Mouse (Mus musculus) left cerebral cortex, postnatal 14 days (tissue): ENCODE measurements at regions not wholly inside any gene's neighbourhood (a gene's known extent, or its start where the extent isn't known, plus 50 kb on each side); places are given as distances from the start of the nearest gene placed in this dataset.
"Not testable (repeated sequence)": the region's sequence is repeated elsewhere in the genome, so short reads cannot be mapped to it uniquely, and the experiment has no call there.

Experiments used
- DNase-seq, 2 experiments: peaks; one replicate each; pipeline ENCODE4 v3.0.0; 2021 to 2022; ENCODE audit warnings: low spot score in 2 of 2, mixed read lengths in 1 of 2
- intact Hi-C: fragments of 180-260 bp; cut with DNase I; formaldehyde crosslinking; loops from one replicate; pipeline ENCODE4 v1.15.1; 2025

DNA sequence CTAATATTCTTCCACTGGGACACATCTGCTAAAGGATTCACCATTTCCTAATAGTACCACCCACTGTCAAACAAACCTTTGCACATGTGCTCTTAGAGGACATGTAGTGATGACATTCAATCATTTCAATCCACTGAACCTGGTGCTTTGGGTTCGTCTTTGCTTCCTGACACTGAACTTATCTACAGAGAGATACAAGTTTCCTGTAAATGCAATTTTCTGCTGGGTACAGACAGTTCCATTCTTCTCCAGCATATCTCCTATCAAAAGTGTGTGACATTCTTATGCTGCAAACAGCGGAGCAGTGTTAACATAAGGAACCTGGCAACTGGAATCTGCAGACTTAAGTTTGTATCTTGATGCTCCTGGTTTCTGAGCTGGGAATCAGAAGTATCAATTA lies 805.8 kb downstream of the Diaph3 start:
- intact Hi-C loops: no loop called here

GRCm38 (mm10) chr14:86329176-86329575 lies 811.9 kb downstream of the Diaph3 start:
- intact Hi-C loops: no loop called here

More for the DNA sequence above, 805.8 kb downstream of the Diaph3 start:
- DNase-seq: no peak

DNA sequence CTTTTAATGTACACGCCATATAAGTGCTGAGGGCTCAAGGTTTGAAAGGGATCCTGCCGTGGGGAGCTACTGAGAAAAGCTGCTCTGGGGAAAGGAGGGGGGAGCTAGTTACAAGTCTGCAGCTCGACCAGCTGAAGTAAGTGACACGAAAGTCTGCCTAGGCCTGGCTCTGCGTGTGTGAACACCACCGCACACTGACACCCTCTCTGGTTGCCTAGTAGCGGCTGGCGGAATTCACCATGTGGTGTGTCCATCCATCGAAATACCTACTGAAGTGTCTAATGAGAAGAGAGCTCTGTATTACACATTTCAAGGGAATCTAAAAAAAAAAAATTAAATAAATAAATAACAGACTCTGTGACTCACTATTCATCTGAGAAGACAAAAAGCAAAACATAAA lies 813.4 kb downstream of the Diaph3 start:
- intact Hi-C loops: no loop called here
- peak; percentile 37 to 61 for DNase-seq

More at GRCm38 (mm10) chr14:86329176-86329575, 811.9 kb downstream of the Diaph3 start:
- DNase-seq: no peak

GRCm38 (mm10) chr14:86322365-86322764 lies 818.7 kb downstream of the Diaph3 start:
- DNase-seq: no peak
- intact Hi-C loops: no loop called here

DNA sequence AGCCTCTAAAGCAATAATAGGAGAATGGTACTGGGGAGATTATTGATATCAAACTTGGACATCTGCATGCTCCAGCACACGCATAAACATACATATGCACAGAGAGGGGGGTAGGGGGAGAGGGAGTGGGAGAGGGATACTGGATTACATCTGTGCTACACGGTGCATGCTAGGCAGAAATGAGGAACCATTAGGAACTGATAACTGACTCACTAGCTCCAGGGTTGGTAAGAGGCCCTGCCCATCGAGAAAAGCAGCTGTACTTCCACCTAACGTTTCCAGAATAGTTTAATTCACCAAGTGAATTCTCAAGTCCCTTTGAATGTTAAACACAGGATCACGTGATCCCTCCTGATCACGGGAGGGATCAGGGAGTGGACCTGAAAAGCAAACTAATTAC lies 825.1 kb downstream of the Diaph3 start:
- intact Hi-C loops: no loop called here
- no peak for DNase-seq

- DNase-seq: no peak
- intact Hi-C loops: loop anchor here (10.0 kb wide), 1 partner anchor 364 kb away; no protein-coding TSS in a partner anchor
These were observed 832.0 kb downstream of the Diaph3 start for GRCm38 (mm10) chr14:86308949-86309543.

DNA sequence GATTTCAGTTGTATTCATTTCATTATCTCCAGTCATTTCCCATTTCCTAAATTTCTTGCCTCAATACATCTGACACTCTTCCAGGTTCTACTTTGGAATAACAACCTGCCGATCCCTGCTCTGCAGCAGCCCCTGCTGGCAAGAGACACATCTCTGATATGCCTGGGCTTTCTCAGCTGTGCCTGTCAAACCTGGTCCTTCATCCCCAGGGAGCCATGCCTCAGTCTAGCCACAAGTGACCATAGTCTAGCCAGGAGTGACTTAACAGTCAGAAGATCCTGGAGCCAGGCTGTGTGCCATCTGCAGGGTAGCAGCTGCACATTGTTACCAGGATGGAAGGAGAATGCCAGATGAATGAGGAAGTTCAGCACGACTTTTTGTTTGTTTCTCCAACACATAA lies 833.2 kb downstream of the Diaph3 start:
- DNase-seq: peak; percentile 43 to 70
- intact Hi-C loops: loop anchor here (10.0 kb wide), 1 partner anchor 363 kb away; no protein-coding TSS in a partner anchor

- intact Hi-C loops: loop anchor here (10.0 kb wide), 1 partner anchor 357 kb away; no protein-coding TSS in a partner anchor
- no peak for DNase-seq
These were observed 839.4 kb downstream of the Diaph3 start for GRCm38 (mm10) chr14:86301666-86302065.

DNA sequence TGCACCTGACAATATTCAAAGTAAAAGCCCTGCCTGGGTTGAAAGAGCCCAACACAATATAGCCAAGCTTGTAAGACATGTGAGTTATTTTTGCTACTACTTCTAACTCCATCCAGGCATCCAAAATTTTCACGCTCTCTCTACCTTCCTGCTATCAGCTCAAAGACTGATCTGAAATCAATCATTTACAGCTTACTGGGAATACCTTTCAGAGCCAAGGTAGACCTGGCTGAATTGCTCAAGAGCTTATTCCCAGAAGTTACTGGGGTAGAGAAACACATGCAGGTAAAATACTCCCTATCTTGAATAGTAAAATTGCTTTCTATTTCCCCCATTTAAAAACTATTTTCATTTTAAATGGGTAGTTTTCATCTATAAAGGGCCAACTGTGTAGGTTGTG lies 840.2 kb downstream of the Diaph3 start:
- DNase-seq: no peak
- intact Hi-C loops: loop anchor here (10.0 kb wide), 1 partner anchor 356 kb away; no protein-coding TSS in a partner anchor

DNA sequence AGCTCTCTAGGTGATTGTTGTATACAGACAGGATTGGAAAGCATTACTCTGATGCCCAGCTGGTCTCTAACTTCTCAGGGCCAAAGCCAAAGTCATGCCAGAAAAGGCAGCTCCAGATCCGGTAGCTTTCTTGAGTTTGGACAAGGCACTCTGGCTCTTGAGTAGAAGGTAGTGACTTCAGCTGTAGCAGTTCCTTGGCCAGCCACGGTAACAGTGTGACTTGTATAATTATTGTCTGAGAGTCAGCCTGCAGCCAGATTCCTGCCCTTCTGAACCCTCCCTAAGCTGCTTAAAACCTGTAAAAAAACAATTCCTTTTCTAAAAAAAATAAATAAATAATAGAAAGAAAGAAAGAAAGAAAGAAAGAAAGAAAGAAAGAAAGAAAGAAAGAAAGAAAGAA lies 843.0 kb downstream of the Diaph3 start:
- DNase-seq: no peak
- intact Hi-C loops: no loop called here

DNA sequence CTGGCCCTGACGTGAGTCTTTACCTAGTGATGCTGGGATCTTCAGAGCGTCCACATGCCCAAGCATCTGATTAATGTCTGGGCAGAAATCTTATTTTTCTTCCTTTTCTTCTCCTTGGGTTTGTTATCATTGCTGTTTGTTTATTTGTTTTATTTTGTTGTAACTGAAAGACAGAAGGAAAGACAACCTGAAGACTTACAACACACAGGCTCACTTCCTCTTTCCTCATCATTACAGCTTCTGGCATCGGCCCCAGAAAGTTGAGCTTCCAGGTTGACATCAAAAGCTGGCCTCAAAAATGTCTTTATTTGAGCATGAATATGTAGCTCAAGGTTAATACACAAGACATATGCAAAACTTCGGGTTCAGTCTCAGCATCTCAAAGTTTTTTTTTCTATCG lies 846.4 kb downstream of the Diaph3 start:
- DNase-seq, intact Hi-C loops: not testable (repeated sequence)

DNA sequence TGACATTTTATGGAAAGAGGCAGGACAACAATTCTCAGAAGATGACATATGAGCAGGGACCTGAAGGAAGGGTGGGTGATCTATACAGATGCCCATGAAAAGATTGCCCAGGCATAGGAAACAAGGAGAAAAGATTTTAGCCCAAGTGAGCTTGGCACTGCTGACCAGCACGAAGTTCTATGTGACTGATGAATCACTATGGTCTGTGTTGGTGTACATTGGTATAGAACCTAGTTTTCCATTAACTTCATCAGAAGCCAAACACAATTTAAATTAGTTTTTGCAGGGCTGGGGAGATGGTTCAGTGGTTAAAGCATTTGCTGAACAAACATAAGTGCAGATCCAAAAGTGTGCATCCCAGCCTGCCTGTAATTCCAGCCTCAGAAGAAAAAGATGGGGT lies 847.2 kb downstream of the Diaph3 start:
- intact Hi-C loops: no loop called here
- DNase-seq: no peak

GRCm38 (mm10) chr14:86293371-86293770 lies 847.7 kb downstream of the Diaph3 start:
- intact Hi-C loops: no loop called here
- DNase-seq: peak in 1 of 2 experiments; percentile 2

GRCm38 (mm10) chr14:86290556-86290955 lies 850.5 kb downstream of the Diaph3 start:
- intact Hi-C loops: no loop called here

DNA sequence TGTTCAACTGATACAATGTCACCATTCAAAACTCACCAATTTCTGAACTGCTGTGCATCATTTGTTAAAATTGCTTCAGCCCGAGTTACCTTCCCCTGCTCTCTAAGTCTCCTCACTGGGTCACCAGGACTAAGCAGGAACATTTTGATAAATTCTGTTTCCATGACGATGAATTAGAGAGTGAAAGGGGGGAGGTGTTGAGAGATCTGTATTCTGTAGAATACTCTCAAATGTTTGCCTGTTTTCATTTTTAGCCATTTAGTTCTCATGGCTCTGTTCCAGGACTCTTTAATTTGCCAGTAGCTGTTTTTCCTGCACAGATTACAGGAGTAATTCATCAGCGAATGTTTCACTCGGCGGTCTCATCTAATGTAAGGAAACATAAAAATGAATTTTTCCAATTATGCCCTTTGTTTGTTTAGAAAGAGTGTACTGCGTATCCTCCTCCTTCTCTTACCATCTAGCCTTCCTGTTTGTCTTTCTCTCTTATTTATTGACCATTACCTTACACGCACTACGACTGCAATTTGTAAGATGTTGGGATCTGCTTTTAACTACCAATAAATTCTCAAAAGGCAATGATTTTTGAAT lies 879.3 kb downstream of the Diaph3 start:
- peak in 1 of 2 experiments; percentile 28 for DNase-seq

More at GRCm38 (mm10) chr14:86290556-86290955, 850.5 kb downstream of the Diaph3 start:
- DNase-seq: no peak

DNA sequence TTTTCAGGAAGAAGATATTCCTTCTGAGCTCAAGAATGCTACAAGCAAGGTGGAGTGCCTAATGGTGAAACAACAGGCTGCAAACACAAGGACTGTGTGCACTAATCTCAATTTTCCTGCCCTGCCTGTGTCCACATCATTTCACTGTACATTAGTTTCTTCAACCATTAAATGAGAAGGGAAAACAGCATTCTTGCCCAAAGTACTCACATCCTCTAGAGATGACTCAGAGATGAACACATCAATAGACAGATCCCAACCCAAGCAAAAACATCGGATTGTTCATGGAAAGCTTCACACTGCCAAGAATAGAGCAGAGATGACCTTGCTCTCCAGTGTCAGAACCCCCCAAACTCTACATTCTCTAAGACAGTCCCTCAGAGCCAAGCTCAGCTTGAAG lies 886.8 kb downstream of the Diaph3 start:
- intact Hi-C loops: no loop called here
- no peak for DNase-seq

More for the DNA sequence above, 879.3 kb downstream of the Diaph3 start:
- intact Hi-C loops: no loop called here

DNA sequence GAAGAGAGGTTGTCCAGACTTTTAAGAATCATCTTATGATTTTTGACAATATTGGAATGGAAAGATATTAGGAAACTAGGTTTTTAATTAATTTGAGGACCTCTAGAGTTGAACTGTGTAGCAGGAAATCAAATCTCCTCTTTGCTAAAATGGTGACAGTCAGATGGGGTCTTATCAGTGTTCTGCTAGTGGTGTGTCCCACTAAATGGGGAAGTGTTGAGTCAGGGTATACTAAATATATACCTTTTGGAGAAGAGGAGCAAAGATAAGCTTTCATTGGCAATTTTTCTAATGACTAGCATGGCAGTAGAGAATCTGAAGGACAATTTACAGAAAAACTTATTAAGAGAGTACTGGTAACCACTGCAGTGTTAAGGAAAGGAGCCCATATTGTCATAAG lies 889.4 kb downstream of the Diaph3 start:
- intact Hi-C loops: no loop called here
- no peak for DNase-seq

DNA sequence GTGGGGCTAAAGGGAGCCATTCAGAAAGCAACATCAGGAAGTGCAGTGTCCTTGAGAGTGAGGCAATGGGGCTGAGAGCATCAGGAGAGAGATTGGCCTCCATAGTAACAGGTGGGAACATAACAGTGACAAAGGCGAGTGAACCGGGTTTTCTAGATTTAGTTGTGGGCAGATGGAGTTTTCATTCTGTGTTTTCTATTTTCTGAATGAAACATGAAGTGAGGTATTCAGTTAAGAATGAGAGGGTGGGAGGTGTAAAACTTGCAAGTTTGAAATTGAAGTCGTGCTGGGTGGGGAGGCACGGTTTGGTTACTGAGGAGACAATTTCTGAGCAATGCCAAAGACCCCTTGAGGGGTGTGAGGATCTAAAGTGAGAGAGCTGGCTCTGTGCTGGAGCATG lies 893.3 kb downstream of the Diaph3 start:
- intact Hi-C loops: no loop called here

DNA sequence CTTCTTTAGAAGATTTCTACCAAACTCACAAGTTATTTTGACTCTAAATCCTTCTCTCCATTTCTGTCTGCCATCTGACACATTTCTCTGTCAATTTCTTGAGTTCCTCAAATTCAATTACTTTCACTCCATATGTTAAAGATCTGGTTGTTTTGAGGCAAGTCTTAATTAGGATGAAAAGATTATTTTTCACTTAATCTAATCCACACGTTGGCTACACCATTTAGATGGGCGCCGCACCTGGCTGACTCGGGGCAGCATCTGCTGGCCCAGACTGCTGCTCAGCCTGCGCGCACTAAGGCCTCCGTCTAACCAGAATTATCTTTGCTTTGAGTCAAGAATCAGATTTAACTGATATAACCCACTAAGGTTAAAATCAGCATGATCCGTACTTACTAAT lies 894.3 kb downstream of the Diaph3 start:
- intact Hi-C loops: no loop called here
- DNase-seq: no peak

More for the DNA sequence above, 893.3 kb downstream of the Diaph3 start:
- DNase-seq: peak; percentile 26 to 54

- intact Hi-C loops: no loop called here
These were observed 897.4 kb downstream of the Diaph3 start for GRCm38 (mm10) chr14:86243662-86244061.

DNA sequence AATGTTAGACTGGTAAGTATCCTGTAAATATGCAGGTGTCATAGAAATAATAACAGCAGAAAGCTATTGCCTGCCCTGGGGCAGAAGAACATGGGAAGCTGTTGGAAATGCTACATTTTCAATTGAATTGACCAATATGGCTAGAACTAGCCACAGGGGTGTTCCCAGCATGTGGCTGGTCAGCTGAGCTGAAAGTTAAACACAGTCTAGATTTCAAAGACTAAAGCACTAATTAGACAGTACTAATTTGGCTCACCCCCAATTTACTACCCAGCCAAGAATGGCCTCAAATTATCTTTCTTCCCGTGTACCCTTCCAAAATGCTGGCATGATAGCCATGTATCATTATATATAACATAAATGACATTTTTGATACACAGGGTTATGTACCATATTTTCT lies 898.2 kb downstream of the Diaph3 start:
- DNase-seq: no peak
- intact Hi-C loops: no loop called here

More at GRCm38 (mm10) chr14:86243662-86244061, 897.4 kb downstream of the Diaph3 start:
- no peak for DNase-seq
